Mouse (Mus musculus) spleen, adult 2 months (tissue): ENCODE measurements at regions not wholly inside any gene's neighbourhood (a gene's known extent, or its start where the extent isn't known, plus 50 kb on each side); places are given as distances from the start of the nearest gene placed in this dataset.

Experiments used
- DNase-seq, 2 experiments: peaks; one replicate each; pipeline versions ENCODE4 v3.0.0 to v3.0.0-alpha.2; 2012 to 2021; ENCODE audit warnings: low spot score in 2 of 2, low read depth in 1 of 2
- H3K27ac ChIP-seq: fragments of 200-500 bp; 2 replicates; pipeline ENCODE4 v1.5.1; 2012; ENCODE audit warnings: low read length, inconsistent platforms; ENCODE audit not compliant: insufficient read depth
- H3K27me3 ChIP-seq: fragments of 200-500 bp; 2 replicates; pipeline ENCODE4 v1.6.1; 2012; ENCODE audit warnings: mild to moderate bottlenecking, moderate library complexity, low read length, inconsistent platforms; ENCODE audit not compliant: control insufficient read depth, insufficient read depth
- H3K36me3 ChIP-seq: fragments of 200-500 bp; 2 replicates; pipeline ENCODE4 v1.6.1; 2012; ENCODE audit warnings: mild to moderate bottlenecking, low read length, inconsistent platforms; ENCODE audit not compliant: control insufficient read depth, insufficient read depth
- H3K4me1 ChIP-seq: fragments of 200-500 bp; 2 replicates; pipeline ENCODE4 v1.6.1; 2011; ENCODE audit warnings: inconsistent platforms; ENCODE audit not compliant: control insufficient read depth, insufficient read depth, insufficient read length
- H3K4me3 ChIP-seq: fragments of 200-500 bp; 2 replicates; pipeline ENCODE4 v1.5.1; 2011; ENCODE audit warnings: mild to moderate bottlenecking, inconsistent platforms; ENCODE audit not compliant: insufficient read depth, insufficient read length; ENCODE audit errors: extremely low read depth
- CTCF ChIP-seq: fragments of 200-500 bp; IDR thresholded peaks from 2 replicates; pipeline ENCODE4 v1.5.1; 2011; ENCODE audit warnings: mild to moderate bottlenecking, inconsistent platforms; ENCODE audit not compliant: insufficient read depth, insufficient read length, insufficient replicate concordance; ENCODE audit errors: extremely low read depth
- POLR2A ChIP-seq: fragments of 200-500 bp; IDR thresholded peaks from 2 replicates; pipeline ENCODE4 v1.6.1; 2011; ENCODE audit warnings: low read depth, low read length, inconsistent platforms
- WGBS: fragments of 180-500 bp; shearing (Covaris S2); methylation state at CpG from one replicate; pipeline ENCODE4 v1.1.7; 2018; 5-methylcytosine and 5-hydroxymethylcytosine counted together

GRCm38 (mm10) chr4:152674140-152674539 lies 196.5 kb upstream of the Kcnab2 start:
- Histone ChIP-seq H3K4me3 (no peak overlapping the region), H3K27ac (no peak overlapping the region), H3K27me3 (no peaks in the 10 kb centered on the region), H3K36me3 (no peaks in the 10 kb centered on the region), H3K4me1 (no peaks in the 10 kb centered on the region)
- 19% methylated on average over 11 of the region's 11 CpGs for WGBS
- DNase-seq = no peak
- no peak for TF ChIP-seq CTCF
- TF ChIP-seq POLR2A = no peak

GRCm38 (mm10) chr4:152663482-152663881 lies 185.8 kb upstream of the Kcnab2 start:
- DNase-seq = no peak
- Histone ChIP-seq H3K27me3 (no peaks in the 10 kb centered on the region), H3K4me1 (no peaks in the 10 kb centered on the region), H3K36me3 (no peaks in the 10 kb centered on the region), H3K4me3 (no peak overlapping the region), H3K27ac (no peak overlapping the region)
- peak; percentile 6; the same call in 1 of the 2 replicates for TF ChIP-seq CTCF
- no peak for TF ChIP-seq POLR2A
- 43% methylated on average over 8 of the region's 8 CpGs for WGBS

- Histone ChIP-seq H3K4me3 (no peak overlapping the region), H3K36me3 (no peaks in the 10 kb centered on the region), H3K4me1 (no peaks in the 10 kb centered on the region), H3K27me3 (no peaks in the 10 kb centered on the region), H3K27ac (no peak overlapping the region)
- TF ChIP-seq CTCF (no peak), POLR2A (no peak)
- 93% methylated on average over 12 of the region's 12 CpGs for WGBS
- DNase-seq = no peak
Observed at GRCm38 (mm10) chr4:152663069-152663468, 185.4 kb upstream of the Kcnab2 start.

GRCm38 (mm10) chr4:152662439-152662838 lies 184.8 kb upstream of the Kcnab2 start:
- Histone ChIP-seq H3K27me3 (no peaks in the 10 kb centered on the region), H3K4me1 (no peaks in the 10 kb centered on the region), H3K4me3 (no peak overlapping the region), H3K27ac (no peak overlapping the region), H3K36me3 (no peaks in the 10 kb centered on the region)
- DNase-seq = no peak
- 92% methylated on average over 11 of the region's 11 CpGs for WGBS
- TF ChIP-seq CTCF (no peak), POLR2A (no peak)

GRCm38 (mm10) chr4:152650198-152650597 lies 172.5 kb upstream of the Kcnab2 start:
- Histone ChIP-seq H3K4me3 (no peak overlapping the region), H3K4me1 (no peaks in the 10 kb centered on the region), H3K36me3 (no peaks in the 10 kb centered on the region), H3K27me3 (no peaks in the 10 kb centered on the region), H3K27ac (no peak overlapping the region)
- no peak for DNase-seq
- no peak for TF ChIP-seq POLR2A
- TF ChIP-seq CTCF = no peak
- 80% methylated on average over 8 of the region's 8 CpGs for whole genome bisulfite sequencing

- 56% methylated on average over 7 of the region's 7 CpGs for WGBS
- no peaks in the 10 kb centered on the region for H3K27me3 ChIP-seq
- H3K36me3 ChIP-seq = no peaks in the 10 kb centered on the region
- no peak for TF ChIP-seq POLR2A
- TF ChIP-seq CTCF = no peak
- no peak overlapping the region for H3K4me3 ChIP-seq
- no peak for DNase-seq
- no peaks in the 10 kb centered on the region for H3K4me1 ChIP-seq
- no peak overlapping the region for H3K27ac ChIP-seq
Observed at GRCm38 (mm10) chr4:152647620-152648019, 169.9 kb upstream of the Kcnab2 start.

DNA sequence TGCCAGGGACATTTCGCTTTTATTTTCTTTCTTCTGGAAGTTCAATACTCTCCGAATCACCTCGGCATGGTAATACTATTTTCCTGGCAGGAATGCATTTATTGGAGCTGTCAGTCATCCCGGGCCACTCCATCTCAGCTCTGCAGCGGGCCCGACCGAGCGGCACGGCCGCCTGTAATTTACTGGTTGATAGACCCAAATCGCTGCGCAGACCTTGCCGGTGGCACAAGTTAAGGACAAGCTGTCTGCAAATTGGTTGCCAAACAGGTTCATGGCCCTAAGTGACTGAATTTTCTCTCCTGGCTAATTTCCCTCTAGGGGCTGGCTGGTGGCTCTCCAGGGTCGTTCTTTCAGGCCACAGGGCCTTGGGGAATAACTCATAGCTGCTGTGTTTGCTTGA lies 169.4 kb upstream of the Kcnab2 start:
- no peaks in the 10 kb centered on the region for H3K4me1 ChIP-seq
- no peak overlapping the region for H3K4me3 ChIP-seq
- no peaks in the 10 kb centered on the region for H3K27me3 ChIP-seq
- no peak for DNase-seq
- 92% methylated on average over 14 of the region's 14 CpGs for WGBS
- H3K36me3 ChIP-seq = no peaks in the 10 kb centered on the region
- no peak overlapping the region for H3K27ac ChIP-seq
- no peak for TF ChIP-seq POLR2A
- TF ChIP-seq CTCF = no peak
